Mouse (Mus musculus): ENCODE data around the gene Gm19402.
"Not testable (repeated sequence)": the region's sequence is repeated elsewhere in the genome, so short reads cannot be mapped to it uniquely, and the experiment has no call there.

Gm19402 gene

DNA sequence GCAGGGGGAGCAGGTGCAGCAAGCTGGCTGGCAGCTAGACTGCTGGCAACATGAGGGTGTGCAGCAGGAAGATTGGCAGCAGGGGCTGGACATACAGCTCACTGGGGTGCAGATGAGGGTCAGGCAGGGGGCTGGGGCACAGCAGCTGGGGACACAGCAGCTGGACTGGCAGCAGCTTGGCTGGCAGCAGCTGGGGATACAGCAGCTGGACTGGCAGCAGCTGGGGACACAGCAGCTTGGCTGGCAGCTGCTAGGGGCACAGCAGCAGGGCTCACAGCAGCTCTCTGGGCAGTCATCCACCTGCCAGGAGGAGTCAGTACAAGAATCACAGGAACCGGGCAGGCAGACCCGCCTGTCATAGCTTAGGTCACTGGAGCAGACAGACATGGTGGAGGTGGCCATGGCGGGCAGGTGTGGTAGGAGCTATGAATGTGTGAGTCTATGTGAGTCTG is at the start of gene Gm19402:
Gene Gm19402, minus strand, starts transcription at position 402 of the 452 bp plus-strand sequence.
- DNase-seq (ENCODE audit: extremely low read depth, insufficient read length, low spot score), result not testable (repeated sequence)

DNA sequence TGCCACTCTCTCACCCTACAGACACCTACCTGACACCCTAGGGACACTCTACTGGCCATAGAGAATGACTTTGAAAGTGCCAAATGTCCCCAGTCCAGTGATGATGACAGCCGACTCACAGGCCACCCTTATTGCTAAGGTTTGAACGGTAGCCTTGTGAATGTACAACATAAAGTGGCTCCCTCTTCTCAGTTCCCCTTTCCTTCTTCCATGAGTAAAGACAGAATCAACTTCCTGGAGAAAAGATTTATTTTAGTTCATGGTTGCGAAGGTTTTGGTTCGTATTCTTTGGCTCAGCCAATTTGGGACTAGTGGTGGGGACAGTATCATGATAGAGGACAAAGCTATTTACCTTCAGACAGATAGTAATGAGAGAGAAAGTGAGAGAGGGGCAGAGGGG is 48.4 kb upstream of the Gm19402 start:
- DNase-seq (ENCODE audit: extremely low read depth, insufficient read length, low spot score), result no peak

DNA sequence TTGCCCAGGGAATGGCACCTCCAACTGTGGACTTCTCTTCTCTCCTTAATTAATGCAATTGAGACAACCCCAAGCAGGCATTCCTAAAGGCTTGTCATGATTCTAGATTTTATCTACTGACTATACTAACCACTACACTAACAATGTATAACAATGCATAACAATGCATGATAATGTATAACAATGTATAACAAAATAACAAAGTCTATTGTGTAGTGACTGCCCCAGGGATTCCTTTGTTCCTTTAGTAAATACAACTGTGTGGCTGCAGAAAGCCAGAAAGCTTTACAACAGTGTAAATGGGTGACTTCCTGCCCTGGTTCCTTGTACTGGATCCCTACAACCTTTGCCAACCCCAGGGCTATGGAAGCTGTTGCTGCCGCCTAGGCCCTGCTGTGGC is 45.4 kb upstream of the Gm19402 start:
- no peak for DNase-seq (ENCODE audit: extremely low read depth, insufficient read length, low spot score)

DNA sequence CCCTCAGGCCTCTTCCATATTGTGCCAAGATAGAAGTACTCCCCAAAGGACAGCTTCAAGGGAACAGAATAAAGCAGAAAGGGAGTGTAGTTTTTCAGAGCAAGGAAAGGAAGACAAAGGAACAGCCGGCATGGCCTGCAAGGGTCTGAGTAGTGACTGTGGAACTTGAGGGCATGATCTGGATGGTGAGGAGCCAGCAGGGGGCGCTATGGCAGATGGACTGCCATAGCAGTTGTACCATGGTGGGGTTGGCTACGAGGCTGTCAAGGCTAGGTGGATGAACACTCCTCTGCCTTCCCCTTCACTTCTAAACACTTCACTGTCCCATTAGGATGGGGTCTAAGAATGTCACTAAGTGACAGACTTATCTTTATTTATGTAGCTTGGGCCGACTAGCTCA is 38.7 kb upstream of the Gm19402 start:
- DNase-seq (ENCODE audit: extremely low read depth, insufficient read length, low spot score), result no peak

DNA sequence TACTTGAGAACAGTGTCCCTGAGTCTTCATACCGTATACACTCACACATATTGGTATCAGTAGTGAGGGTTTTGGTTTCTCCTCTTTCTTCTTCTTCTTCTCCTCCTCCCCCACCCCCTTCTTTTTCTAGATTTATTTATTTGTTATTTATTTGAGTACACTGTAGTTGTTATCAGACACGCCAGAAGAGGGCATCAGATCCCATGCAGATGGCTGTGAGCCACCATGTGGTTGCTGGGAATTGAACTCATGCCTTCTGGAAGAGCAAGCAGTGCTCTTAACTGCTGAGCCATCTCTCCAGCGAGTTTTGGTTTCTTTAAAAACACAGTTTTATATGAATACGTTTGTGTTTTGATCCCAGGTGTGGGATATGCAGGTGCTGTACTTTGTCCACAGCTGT is 37.7 kb upstream of the Gm19402 start:
- no peak for DNase-seq (ENCODE audit: extremely low read depth, insufficient read length, low spot score)

DNA sequence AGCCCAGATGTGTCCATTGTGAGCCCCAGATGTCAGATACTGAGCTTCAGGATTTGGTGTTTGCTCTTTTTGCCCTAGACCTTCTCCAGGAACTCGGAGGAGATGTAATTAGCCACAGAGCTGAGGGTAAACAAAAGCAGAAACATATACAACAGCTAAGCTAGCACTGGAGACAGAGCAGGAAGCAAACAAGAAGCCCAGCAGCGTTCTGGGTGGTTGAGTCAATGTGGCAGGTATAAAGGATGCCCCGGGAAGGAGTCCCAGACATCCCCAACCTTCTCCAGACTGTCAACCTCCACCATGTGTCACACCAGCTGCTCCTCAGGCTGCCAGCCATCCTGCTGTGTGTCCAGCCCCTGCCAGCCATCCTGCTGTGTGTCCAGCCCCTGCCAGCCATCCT is 35.6 kb upstream of the Gm19402 start, which contains the start of gene Gm10100:
Gene Gm10100, plus strand, starts transcription at position 301 of the 400 bp plus-strand sequence.
- no peak for DNase-seq (ENCODE audit: extremely low read depth, insufficient read length, low spot score)

DNA sequence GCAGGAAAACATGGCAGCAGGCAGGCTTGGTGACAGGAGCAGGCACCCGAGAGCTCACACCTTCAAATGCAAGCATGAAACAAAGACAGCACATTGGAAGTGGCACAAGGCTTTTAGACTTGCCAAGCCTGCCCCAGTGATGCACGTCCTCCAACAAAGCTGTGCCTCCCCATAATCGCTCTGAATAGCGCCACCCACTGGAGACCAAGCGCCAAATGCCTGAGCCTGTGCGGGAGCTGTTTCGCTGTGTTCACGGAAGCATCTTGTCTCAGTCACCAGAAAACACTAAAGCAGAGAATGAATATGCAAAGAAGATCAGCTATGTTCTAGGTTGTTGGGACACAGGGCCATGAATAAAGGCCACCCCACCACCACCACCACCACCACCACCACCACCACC is 34.3 kb upstream of the Gm19402 start:
- DNase-seq (ENCODE audit: extremely low read depth, insufficient read length, low spot score), result no peak

DNA sequence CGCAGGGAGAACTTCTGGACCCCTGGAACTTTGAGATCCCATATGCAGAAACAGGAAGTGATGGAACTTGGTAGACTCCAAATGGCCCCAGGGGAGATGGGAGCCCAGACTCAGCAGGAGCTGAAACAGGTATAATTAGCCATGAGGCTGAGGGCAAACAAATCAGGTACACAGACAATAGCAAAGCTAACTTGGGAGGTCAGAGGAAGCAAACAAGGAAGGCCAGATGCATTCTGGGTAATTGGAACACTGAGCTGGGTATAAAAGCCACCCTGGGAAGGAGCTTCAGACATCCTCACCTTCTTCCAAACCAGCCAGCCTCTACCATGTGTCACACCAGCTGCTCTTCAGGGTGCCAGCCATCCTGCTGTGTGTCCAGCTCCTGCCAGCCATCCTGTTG is 29.7 kb upstream of the Gm19402 start, which contains the start of gene Krtap12-1:
Gene Krtap12-1, plus strand, starts transcription at position 301 of the 400 bp plus-strand sequence.
- not testable (repeated sequence) for DNase-seq (ENCODE audit: extremely low read depth, insufficient read length, low spot score)

DNA sequence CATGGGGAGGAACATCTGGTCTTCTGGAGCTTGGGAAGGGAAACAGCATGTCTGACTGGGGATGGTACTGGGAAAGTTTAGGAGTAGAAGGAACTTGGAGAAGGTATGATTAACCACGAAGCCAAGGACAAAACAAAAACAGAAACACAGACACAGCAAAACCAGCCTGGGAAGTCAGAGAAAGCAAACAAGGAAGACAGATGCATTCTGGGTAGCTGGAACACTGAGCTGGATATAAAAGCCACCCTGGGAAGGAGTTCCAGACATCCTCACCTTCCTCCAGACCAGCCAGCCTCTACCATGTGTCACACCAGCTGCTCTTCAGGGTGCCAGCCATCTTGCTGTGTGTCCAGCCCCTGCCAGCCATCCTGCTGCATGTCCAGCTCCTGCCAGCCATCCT is 24.9 kb upstream of the Gm19402 start, which contains the start of gene Gm10142:
Gene Gm10142, plus strand, starts transcription at position 301 of the 400 bp plus-strand sequence.
- no peak for DNase-seq (ENCODE audit: extremely low read depth, insufficient read length, low spot score)

DNA sequence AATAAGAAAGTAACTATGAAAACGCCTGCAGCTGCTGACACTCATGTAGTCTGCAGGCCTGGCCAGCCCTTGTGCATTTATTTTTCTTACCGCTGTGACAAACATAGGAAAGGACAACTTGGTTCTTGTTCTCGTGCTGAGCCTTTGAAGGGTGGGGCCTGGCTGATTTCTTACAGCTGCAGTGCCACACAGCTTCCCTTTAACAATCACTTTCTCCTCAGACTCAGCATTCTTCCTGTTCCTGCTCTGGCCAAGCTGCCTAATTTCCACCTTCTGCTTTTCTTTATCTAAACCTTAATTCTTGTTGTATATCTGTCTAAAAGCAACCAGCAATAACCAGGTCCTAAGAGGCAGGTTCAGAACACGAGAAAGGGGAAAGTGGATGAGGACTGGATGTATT is 23.2 kb upstream of the Gm19402 start:
- DNase-seq (ENCODE audit: extremely low read depth, insufficient read length, low spot score), result no peak

DNA sequence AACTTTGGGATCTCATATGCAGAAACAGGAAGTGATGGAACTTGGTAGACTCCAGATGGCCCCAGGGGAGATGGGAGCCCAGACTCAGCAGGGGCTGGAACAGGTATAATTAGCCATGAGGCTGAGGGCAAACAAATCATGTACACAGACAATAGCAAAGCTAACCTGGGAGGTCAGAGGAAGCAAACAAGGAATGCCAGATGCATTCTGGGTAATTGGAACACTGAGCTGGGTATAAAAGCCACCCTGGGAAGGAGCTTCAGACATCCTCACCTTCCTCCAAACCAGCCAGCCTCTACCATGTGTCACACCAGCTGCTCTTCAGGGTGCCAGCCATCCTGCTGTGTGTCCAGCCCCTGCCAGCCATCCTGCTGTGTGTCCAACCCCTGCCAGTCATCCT is 20.6 kb upstream of the Gm19402 start, which contains the start of gene Gm10024:
Gene Gm10024, plus strand, starts transcription at position 301 of the 400 bp plus-strand sequence.
- DNase-seq (ENCODE audit: extremely low read depth, insufficient read length, low spot score), result not testable (repeated sequence)

DNA sequence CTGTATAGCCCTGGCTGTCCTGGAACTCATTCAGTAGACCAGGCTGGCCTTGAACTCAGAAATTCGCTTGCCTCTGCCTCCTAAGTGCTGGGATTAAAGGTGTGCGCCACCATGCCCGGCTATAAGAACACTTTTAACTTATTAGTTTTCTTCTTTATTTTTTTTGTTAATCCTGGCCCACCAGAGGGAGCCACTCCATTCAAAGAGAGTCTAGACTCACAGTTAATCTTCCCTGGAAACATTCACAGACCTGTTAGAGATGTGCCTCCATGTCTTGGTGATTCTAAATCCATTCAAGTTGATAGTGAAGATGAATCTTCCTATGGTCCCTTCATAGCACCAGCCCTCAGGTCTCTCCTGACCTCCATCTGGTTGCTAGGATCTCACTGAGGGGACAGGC is 19.3 kb upstream of the Gm19402 start:
- no peak for DNase-seq (ENCODE audit: extremely low read depth, insufficient read length, low spot score)

DNA sequence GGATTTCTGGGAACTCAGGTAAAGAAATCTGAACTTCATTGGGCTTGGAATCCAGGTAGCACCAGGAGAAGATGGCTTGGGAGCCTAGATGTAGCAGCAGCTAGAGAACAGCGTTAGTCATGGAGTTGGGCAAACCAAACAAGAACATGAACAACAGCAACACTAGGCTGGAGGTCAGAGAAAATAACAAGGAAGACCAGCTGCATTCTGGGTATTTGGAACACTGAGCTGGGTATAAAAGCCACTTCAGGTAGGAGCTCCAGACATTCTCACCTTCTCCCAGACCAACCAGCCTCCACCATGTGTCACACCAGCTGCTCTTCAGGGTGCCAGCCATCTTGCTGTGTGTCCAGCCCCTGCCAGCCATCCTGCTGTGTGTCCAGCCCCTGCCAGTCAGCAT is 15.8 kb upstream of the Gm19402 start, which contains the start of gene Gm10272:
Gene Gm10272, plus strand, starts transcription at position 301 of the 400 bp plus-strand sequence.
- DNase-seq (ENCODE audit: extremely low read depth, insufficient read length, low spot score), result no peak

DNA sequence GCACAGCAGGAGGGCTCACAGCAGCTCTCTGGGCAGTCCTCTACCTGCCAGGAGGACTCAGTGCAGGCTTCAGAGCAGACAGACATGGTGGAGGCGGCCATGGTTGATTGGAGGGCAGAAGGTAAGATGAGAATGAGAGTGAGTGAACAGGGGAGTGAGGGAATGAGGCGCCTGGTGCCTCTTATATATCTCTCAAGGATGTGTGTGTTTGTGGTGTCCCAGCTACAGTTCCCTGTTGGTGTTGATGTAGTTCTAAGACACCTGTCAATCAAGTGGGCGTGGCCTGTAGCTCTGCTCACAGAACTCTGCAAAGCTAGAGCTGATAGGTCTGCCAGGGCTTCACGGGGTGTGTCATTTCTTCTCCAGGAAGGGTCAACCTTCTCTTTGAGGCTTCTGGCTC is 6.6 kb upstream of the Gm19402 start, which contains the start of gene Gm9508:
Gene Gm9508, minus strand, starts transcription at position 101 of the 400 bp plus-strand sequence.
- DNase-seq (ENCODE audit: extremely low read depth, insufficient read length, low spot score), result no peak

DNA sequence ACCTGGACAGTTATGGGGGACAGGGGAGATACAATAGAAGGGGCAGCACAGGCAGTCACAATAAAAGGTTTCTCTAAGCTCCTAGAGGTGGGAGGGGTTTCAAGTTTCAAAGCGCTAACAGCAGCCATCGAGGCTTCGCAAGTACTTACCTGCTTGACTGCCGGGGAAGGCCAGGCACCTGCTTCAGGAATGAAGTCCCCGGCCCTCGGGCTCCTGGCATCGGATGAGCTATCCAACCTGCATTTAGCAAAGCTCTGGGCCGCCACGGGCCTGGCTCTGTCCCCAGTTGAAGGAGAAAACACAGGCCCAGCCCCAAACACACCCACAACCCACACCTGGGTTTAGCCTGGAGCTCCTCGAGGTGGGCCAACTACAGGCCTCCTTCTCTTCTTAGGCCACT is 3.5 kb downstream of the Gm19402 start:
- DNase-seq (ENCODE audit: extremely low read depth, insufficient read length, low spot score), result no peak

DNA sequence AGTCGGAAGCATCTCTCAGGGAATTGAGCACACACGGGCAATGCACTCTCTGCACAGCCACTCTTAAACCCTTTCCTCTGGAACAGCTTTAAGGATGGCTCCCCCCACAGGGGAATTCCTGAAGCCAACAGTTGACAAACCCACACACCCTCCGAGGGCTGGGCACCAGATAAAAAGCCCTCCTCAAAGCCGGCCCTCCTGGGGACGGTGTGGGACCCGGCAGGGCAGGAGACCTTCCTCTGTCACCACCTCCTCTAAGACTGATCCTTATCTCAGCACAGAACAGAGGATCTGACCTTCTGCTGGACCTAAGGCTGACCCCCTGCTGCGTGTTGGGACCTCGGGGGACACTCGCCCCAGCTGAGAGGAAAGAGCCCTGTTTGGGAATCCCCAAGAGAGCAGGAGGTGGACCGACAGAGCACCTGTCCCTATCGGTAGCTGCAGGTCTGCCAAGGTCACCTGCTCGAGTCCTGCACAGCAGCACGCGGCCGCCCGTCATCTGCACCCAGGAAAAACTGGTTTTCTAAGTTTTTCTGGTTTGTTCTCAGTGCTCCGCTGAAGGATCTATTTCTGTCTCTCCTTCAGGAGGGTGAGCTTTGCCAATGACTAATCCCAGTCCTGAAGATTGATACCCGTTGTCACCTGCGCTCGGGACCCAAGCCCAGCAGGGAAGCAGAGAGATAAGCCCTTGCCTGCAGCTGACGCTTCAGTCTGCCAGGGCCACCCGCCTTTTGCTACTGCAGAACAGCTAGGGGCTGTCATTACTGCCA is 4.5 kb downstream of the Gm19402 start, which contains the start of gene Tspear:
Gene Tspear, plus strand, starts transcription at position 675 of the 770 bp plus-strand sequence.
- no peak for DNase-seq (ENCODE audit: extremely low read depth, insufficient read length, low spot score)

DNA sequence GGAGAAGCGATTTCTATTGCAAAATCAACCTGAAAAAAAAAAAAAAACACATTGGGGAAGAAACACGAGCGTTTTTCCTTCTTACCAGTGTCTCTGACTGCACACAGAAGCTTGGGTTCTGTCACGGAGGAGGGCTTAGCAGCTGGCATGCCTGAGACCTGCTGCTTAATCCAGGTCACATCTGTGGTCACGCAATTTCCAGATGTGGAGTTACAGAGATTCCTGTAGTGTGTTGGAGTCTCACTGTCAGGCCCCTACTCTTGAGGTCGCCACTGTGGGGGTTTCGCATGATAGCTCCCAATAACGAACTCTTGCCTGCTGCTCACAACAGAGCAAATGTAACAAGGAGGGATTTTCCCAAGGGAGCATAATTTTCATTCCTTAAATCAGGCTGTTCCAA is 6.4 kb downstream of the Gm19402 start:
- DNase-seq (ENCODE audit: extremely low read depth, insufficient read length, low spot score), result no peak

DNA sequence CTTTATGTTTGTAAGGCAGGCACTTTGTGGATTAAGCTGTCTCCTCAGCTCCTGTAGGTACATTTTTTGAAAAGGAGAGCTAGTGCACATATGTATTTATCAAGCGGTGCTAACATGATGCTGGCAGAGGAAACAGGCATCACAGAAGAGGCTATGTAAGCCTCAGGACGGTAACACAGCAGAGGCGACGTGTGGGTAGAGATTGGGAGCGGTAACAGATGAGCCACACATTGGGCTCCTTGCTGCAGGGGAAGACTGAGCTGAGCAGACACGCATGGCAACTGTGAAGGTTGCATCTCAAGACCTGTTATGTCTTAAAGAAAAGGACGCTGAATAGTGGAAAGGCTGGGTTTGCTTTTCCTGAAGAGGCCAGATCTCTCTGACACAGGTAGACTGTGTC is 7.6 kb downstream of the Gm19402 start:
- DNase-seq (ENCODE audit: extremely low read depth, insufficient read length, low spot score), result no peak

DNA sequence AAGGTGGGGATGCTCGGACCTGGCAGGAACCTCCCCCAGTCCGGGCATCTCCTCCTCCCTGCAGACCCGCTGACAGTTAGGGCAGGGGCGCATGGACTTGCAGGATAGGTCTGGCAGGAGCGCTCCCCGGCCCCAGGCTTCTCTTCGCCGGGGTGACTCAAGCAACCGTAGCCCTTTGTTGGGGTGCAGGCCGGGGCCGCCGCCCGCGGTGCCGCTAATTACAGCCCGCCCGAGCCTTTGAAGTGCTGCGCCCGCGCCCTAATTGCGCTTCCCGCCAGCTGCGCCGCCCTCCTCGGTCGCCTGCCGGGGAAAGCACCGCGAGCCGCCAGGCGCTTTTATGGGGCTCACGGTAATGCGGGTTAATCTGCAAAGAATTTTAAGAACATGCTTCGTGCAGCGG is 13.0 kb downstream of the Gm19402 start:
- no peak for DNase-seq (ENCODE audit: extremely low read depth, insufficient read length, low spot score)

DNA sequence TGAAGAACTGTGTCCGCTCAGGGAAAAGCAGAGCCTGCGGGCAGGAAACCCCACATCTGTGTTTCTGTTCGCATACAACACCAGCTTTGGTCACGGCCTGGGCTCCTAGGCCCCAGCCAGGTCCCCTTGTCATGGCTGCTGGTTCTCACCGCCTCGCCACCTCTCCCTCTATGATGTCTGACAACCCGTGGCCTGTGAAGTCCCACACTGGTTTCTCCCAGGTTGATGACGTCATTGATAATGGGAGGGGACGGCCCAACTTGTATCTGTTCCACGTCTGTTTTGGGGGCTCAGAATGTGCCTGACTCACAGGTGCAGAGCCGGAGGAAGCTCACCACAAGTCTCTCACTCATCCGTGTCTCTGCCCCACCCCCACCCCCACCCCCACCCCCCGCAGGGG is 16.8 kb downstream of the Gm19402 start:
- no peak for DNase-seq (ENCODE audit: extremely low read depth, insufficient read length, low spot score)

DNA sequence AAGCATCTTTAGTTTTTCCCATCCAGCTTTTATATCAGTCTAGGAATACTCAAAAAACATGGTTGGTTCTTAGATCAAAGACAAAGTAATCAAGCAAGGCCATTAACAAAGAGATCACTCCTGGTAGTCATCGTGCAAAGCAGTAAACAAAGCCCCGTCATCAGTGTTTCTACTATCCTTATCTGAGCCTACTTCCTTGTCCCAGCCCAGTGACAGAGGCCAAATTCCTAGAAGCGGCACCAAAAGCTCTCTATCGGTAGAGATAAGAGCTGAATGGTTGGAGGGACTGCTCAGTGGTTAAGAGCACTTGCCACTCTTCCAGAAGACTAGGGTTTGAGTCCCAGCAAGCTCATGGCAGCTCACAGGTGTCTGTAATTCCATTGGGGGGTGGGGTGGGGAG is 19.0 kb downstream of the Gm19402 start:
- no peak for DNase-seq (ENCODE audit: extremely low read depth, insufficient read length, low spot score)

DNA sequence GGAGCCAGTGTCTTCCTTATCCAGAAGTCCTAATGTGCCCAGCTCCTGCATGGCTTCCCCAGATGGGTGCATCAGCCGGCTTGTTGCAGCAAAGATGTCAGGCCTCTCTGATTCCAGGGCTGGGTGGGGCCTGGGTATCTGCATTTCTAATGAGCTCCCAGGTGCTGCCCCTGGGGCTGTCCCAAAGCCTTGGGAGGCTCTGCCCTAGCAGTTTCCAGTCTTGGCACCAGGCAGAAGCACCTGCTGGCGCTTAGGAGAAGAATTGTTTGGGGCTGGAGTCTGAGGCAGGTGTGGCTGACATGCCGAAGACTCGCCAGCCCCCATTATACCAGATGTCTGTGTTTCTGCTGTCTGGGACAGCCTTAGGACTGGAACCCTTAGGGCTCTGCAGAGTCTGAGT is 19.8 kb downstream of the Gm19402 start:
- no peak for DNase-seq (ENCODE audit: extremely low read depth, insufficient read length, low spot score)

Data from 3134 (cell line).